Mouse (Mus musculus) layer of hippocampus, postnatal 10 days (tissue): ENCODE measurements around the gene Gm12166. TPM values are rescaled to one million over a fixed set of nuclear protein-coding genes. Genes with fewer than 3 reads are reported as not detected.

Source experiments
- DNase-seq, 2 experiments: peaks; one replicate each; pipeline ENCODE4 v3.0.0; 2021; ENCODE audit warnings: low spot score in 2 of 2
- long read RNA-seq: library from polyadenylated mRNA; stranded (forward); transcript quantifications from one replicate; pipeline ENCODE4 v2.0.0, GENCODE M21; 2023
- total RNA-seq, 2 experiments: library from RNA; stranded (reverse); gene quantifications; 2 replicates each; pipeline ENCODE4 v1.2.3; 2021

Gene Gm12166
- 1 to 10 TPM; 3.6 to 3.7 TPM for total RNA-seq
- long read RNA-seq, partial matches to known transcripts, result 0 of 1 reads
- long read RNA-seq, other reads (novel, unspliced or antisense), result 0 of 1 reads

DNA sequence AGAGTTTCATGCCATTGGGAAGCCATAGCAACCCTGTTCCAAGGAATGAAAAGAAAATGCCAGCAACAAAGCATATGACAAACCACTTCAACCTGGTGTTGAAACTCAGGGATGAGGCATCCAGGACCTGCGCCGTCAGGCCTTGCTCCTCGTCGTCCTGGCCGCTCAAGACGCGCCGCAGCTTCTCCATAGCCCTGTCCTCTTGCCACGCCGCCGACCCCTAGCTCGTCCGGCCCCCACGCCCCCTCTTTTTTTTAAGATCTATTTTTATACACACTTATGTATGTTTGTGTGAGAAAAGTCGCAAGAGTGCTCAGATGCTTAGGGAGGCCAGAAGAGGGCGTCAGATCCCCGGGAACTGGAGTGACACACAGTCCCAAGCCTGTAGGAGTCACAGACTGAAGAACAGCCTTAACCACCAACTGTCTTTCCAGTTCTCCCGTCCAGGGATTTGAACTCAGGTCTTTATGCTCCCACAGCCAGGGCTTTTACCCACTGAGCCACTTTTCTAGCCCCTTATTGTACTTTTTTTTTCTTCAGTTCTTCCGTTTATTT is at the start of gene Gm12166:
Gm12166 (minus strand) TSS at position 217 of the 555 bp plus-strand sequence.
- DNase-seq, result peak; percentile 37 to 50

DNA sequence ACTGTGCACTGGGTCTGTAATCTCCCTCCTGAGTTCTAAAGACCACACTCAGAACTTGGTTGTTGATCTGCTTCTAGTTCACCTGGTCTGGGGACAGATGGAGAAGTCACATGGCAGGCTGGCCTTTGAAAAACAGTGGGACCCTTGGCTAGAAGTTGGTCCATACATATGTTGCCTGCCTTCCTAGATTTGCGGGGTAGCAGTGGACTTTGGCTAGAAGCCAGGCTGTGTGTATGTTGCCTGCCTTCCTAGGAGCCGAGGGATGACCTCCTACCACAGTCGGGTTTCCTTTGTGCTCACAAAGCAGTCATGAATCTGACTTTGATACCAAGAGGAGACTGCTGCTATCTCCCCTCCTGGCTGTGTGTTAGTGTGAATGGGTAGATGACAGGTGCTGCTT is 44.9 kb upstream of the Gm12166 start:
- no peak for DNase-seq

DNA sequence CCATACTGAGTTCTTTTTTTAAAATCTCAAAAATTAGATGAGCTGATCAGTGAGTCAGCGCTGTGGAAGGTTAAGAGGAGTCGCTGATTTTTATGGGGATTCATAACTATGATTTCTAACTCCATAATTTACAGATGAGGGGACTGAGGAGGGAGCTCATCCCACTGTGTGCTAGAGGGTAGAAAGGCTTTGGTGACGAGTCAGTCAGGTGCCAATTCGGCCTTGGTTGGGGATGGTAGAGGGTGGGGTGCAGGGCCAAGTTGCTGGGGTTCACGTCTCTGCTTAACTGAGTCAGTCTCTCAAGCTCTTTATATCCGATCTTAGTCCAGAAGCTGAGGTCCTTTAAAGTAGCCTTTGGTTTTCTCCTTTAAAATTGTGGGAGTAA is 44.1 kb upstream of the Gm12166 start:
- no peak for DNase-seq

DNA sequence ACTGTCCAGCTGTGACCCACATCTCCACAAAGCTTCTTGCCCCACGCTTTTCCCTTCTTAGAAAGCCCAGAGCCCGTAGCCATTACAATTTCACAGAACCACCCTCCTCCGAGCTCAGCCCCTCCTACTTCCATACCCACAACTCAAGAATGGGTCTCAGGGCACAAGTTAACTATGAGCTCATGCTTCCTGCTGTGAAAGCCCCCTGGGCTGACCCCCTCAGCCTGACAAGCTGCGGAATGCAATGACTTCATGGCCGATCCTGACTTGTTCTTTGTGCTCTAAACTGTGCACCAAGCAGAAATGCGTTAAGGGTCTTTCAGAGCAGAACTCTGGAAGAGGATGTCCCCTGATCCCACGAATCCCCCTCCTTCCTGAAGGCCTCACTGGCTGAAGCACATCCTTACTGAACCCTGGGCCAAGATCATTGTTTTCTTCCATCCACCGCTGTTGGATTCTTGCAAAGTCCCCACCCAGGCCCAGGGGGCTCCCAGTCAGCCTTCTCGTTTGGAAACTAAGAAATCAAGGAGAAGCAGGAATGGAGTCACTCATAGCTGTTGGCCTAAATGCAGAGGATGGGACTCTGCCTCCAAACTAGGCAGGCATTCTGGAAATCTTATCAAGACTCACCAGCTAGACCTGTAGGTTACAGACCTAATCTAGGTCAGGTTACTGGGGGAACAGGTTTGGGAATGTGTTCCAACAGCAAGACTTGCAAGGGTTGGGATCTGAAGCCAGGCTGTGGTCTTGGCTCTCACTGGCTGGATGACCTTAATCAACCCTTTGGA is 43.5 kb upstream of the Gm12166 start:
- no peak for DNase-seq

DNA sequence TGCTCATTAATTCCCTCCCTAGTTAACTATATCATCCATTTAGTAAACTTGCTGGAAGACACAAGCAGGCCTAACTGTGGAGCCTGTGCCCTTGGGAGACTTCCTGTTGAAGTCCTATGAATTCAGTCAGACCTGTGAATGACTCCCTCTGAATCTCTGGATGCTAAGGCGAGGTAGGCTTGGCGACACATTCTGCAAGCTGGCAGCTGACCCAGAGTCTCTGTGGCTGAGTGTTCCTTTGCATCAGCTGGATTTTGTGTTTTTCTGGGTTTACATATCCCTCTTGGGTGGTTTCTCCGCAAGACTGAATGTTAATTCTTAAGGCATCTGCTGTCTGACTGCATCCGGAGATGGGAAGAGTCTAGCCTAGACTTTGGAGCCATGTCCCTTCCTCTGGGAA is 40.0 kb upstream of the Gm12166 start:
- peak in 1 of 2 experiments; percentile 23 for DNase-seq

DNA sequence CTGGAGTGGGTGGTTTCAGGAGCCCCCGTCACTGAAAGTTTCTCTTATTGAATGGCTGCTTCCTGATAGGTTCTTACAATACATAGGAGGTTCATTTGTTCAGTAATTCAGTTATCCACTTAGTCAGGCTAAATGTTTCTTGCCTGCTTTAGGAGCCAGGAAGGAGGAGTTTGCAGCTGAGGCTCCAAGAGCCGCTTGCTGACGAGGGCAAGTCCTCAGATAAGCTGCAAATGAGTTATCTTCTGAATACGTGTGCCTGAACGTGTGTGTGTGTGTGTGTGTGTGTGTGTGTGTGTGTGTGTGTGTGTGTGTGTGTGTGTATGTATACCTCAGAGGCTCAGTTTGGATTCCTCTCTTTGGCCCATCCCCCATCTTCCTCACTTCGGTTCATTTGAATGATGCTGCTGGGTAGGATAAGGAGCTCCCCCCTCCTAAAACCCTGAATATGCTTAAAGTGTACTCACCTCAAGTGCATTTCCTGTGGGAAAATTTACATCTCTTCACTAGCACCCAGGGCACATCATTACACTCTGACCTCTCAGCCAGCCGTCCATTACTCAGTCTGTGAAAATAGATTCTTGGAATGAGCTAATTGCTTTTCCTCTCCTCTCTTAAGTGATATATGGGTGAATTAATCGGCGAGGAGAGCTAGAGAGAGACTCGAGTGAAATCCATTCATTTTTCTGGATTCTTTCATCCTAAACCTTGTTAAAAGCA is 39.0 kb upstream of the Gm12166 start:
- DNase-seq, result no peak

DNA sequence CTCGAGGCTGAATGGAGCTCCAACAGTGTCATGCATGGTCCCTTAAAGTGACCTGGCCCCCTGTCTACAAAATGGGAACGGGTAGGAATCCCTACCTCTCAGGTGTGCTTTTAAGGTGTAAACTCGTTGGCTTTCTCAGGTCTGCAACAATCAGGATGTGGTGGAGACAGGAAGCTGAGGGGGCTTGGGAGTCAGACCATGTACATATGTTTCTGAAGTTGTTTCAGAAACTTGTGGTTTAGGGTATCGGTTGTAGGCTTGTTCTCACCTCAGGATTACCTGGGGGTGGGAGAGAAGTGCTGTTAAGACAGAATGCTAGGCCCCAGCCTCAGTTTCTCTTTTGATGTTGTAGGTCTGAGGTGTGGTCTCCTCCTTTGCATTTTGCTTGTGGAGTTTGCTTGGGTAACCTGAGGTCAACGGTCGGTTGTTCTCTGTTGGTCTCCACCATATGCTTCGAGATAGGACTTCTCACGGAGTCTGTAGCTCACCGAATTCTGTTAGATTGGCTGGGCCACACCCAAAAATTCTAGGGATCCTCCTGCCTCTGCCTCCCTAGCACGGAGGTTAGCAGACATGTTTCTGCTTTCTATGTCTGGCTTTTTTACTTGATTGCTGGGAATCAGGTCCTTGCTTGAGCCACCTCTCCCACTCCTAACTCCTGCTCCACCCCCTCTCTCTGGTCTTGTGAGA is 38.1 kb upstream of the Gm12166 start:
- DNase-seq, result no peak

DNA sequence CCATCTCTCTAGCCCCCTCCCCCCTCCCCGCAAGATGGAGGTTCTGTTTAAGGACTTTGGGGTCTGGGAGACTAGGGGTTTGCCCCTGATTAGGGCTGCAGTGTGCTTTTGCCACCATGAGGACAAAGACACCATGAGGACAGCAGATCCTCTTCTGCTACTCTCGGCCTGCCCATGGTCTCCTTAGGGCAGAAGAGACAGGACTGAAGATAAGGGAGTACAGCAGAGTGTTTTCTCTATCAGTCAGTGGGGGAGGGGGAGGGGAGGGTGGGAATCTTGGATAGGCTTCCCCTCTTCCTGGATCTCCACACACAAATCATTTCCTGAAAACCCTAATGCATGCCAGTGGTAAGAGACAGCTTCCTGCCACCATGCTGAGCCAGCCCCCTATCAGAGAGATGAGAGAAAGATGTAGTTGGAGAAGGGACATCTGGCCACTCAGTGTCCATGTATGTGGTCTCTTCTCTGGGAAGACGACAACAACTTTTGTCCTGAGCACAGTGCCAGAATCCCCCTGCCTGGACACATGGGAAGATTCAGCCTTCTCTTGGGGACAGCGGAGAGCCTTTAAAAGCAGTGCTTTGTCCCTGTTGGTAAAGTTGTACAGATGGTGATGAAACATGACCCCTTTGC is 37.1 kb upstream of the Gm12166 start:
- DNase-seq, result no peak

DNA sequence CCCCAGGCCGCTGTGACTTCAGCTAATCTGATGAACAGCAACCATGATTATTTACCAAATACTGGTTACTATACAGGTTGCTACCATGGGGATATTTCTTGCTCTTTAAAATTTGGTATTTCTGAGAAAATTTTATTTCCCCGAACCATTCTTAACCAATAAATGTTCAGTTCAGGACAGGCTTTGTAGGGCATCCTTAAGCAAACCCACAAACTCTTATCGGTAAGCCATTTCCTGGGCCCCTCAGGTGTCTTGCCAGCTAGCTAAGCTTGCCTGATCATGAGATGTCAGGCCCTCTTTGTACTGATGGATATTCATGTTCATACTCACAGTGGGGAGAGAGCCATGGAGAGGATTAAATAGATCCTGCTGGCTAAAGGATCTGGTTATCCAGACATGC is 34.3 kb upstream of the Gm12166 start:
- DNase-seq, result no peak

DNA sequence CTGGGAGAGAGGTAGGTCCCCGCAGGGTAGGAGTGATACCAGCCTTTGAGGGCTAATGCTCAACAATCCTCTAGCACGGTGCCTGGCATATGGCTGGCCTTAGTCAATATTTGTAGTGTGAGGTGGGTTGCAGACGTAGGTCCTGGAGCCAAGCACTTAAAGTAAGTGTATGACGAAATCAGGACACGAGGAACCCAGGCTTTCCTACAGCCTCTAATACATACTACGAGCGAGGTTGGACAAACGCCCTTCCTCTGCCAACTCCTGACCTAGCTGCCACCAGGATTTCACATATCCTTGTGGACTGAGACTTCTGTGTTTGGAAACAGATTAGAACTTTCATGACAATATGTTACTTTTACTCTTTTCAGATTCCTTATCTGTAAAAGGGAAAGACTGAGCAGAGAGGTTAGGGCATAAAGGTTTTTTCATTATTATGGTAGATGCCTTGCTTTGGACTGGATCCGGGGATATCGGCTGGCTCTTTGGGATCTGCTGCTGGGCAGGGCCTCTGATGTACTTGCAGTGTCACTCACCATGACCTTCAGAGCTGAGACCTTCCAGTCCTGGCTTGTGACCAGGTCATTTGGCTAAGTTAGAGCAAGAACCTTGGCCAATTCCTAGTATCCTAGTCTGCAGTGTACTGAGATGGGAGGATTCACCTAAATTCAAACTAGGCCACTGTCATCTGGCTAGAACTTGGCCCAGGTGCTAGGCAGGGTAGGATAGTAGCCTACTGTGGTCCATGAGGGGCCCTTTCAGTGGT is 33.5 kb upstream of the Gm12166 start:
- DNase-seq, result no peak

DNA sequence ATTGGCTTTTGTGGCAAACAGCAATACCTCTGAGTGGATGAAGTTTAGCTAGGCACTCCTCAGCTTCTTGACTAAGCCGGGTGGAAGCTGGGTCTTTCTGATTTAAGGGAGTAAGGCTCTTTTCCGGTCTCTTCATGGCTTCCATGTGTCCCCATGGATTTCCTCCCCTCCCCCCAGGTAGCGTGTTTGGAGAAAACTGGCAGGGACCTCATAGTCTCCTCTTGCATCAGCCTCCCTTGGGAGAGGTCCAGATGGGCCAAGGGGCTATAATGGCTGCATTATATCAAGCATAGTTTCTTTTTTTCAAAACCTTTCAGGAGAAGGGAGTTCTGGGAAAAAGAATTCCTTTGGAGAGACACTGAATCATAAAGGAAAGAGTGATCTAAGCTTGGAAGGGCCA is 32.4 kb upstream of the Gm12166 start:
- DNase-seq, result no peak

DNA sequence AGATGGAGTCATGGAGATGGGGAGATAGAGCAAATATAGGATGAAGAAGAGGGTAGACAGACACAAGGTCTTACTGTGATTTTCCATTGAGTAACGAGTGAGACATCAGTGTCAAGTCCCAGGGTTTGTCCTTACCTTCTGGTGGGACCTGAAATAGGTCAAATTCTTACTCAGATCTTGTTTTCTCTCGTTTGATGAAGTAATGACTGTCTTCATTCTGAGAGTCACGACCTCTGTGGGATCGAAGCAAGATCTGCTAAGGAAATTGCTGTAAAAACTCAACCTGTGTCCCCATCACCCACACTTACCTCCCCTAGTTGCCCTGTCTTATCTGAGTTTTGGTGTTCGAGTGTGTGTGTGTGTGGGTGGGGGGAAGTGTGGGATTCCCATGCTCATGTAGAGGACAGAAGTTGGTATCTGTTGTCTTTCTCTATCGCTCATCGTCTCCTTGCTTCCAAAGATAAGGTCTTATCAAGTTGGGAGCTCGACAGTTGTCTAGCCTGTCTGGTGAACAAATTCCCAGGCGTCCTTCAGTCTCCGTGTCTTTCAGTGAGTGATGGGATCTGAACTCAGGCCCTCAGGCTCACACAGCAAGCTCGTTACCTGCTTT is 31.8 kb upstream of the Gm12166 start:
- no peak for DNase-seq

DNA sequence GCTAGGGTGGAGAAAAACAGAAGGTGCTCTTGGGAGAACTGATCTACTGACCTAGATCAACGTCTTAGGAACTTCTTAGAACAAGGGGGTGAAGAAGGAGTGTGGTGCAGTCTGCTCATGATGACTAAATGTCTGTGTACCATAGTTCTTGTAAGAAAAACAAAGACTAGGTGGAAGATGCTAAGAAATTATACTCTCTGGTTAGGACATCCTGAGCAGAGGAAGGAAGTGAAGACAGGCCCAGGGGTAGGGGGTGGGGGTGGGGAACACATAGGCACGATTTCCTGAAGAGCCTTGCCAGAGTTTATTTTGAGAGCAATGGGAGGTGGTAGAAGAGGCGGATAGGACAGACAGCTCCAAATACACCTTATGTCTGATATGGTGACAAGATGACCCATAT is 31.3 kb upstream of the Gm12166 start:
- DNase-seq, result no peak

DNA sequence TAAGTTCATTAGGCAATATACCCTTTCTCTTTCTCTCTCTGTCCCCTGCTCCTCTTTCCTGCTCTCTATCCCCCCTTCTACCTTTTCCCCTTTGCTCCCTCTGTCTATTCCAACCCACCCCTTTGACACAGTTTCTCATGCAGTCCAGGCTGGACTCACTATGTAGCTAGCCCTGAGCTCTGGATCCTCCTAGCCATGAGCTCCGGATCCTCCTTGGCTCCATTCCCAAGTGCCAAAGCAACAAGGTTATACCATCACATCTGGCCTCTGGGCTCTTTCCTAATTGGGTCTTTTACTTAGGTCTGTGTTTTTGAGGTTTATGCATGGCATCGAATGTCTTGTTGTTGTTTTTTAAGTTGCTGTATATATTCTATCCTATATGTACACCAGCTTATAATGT is 29.0 kb upstream of the Gm12166 start:
- DNase-seq, result no peak

DNA sequence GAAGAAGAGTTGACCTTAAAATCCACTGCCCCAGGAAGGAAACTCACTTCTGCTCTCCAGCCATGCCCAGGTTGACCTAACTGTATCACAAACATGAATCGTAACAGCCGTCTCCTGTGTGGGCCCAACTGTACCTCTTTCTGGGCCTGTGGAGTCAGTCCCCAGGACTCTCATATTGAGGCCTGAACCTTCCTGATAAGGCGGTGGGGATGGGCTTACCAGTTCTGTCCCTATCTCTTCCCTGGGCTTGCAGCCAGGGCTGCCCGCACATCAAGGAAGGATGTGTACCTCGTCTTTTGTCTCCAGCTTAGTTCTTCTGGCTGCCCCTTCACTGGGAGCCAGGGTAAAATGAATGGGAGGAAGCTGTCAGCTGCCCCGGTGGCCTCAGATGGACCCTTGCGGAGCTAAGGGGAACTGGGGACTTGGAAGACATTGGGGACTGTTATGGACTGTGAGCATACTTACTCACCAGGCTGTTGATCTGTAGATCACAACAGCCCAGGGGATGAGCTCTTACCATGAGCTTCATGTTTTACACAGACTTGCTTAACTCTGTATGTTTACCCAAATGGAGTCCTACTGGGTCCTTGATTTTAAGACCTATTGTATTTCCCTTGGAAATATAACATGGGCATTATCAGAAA is 25.7 kb upstream of the Gm12166 start:
- DNase-seq, result no peak

DNA sequence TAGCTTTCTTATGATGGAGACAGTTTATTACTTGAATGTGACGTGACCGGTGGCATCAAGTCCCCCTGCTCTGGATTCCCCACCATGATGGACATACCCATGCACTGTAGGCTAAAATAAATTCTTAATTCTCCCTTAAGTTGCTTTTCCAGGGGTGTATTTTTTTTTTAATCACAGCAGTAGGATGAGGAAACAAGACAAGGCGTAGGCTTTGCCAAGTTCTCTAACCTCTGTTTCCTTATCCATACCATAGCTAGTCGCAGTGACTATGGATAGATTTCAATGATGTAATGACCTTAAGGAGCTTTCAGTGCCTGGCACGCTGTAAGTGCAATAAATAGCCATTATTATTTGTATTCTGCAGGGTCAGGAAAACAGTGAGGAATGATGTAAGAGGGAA is 25.2 kb upstream of the Gm12166 start:
- DNase-seq, result no peak

DNA sequence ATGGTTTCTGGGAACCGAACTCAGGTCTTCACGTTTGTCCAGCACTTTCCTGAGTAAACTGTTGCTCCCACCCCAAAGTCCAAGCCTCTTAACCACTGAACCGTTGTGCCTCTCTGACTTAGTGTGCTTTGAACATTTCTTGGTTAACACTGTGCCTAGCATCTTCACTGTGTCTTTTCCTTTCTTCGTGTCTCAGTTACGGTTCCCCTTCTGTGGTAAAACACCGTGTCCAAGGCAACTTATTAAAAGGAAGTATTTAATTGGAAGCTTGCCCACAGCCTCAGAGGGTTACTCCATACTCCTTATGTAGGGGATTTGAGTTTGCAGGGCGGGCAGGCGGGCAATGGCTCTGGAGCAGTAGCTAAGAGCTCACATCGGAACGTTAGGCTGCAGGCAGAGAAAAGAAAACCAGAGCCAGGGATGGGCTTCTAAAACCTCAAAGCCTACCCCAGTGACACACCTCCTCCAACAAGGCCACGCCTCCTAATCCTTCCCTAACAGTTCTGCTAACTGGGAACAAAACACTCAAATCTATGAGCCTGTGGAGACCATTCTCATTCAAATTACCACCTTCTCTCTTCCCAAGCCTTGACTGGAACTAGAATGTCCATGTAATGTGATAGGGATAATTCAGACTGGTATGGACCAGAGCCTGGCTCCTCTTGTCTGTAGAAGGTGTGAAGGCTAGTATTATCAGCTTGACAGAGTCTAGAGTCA is 24.5 kb upstream of the Gm12166 start:
- DNase-seq, result no peak

DNA sequence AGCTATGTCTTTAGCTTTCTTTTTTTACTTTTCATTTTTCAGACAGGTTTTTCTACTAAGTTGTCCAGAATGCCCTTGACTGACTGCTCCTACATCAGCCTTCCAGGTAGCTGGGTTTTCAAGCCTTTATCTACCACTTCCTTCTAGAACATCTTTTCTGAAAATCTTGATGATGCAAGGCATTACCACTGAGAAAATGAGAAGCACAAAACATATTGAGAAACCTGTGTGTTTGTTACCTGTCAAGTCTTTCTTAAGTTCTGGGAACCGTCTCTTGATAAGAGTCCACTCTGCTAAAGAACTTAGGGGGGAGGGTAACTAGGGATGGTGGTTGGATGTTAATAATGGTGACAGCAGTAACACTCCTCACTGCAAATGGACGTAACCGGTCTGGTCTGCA is 23.4 kb upstream of the Gm12166 start:
- no peak for DNase-seq
